Mouse (Mus musculus) erythroid progenitor cell, adult 5-6 weeks (primary cell): ENCODE measurements around the gene Gm45521. TPM values are rescaled to one million over a fixed set of nuclear protein-coding genes. Genes with fewer than 3 reads are reported as not detected.

ENCODE experiments used
- ATAC-seq: replicated peaks from 2 replicates; pipeline ENCODE4 v1.8.0; 2016; ENCODE audit warnings: moderate number of reproducible peaks, mild to moderate bottlenecking, moderate TSS enrichment, inconsistent platforms; ENCODE audit not compliant: poor library complexity, low FRiP score, severe bottlenecking
- total RNA-seq, 2 experiments: library from RNA; stranded (forward) in 1 of 2; stranded (reverse) in 1 of 2; fragments of 150-400 nt in 1 of 2; fragments of 186-747, 209-891 nt in 1 of 2; gene quantifications; 2 replicates each; pipeline versions ENCODE4 v1.2.3 to v1.2.4; 2015 to 2017; ENCODE audit warnings: low replicate concordance in 2 of 2

Gm45521 gene
- total RNA-seq, 2 experiments from 2014 or later = not detected

GRCm38 (mm10) chr14:7945261-7945660, 11.8 kb upstream of the Gm45521 start:
- no peak for ATAC-seq

- no peak for ATAC-seq
Observed at GRCm38 (mm10) chr14:7951234-7951633, 5.9 kb upstream of the Gm45521 start.

GRCm38 (mm10) chr14:7952610-7953254, 4.4 kb upstream of the Gm45521 start:
- ATAC-seq = no peak

- no peak for ATAC-seq
Observed at GRCm38 (mm10) chr14:7954071-7954471, 3.0 kb upstream of the Gm45521 start.

GRCm38 (mm10) chr14:7956427-7956826, 661 bp upstream of the Gm45521 start:
- ATAC-seq = no peak

GRCm38 (mm10) chr14:7960616-7961015, 3.5 kb downstream of the Gm45521 start:
- ATAC-seq = no peak

- no peak for ATAC-seq
Observed at GRCm38 (mm10) chr14:7961714-7962113, 4.6 kb downstream of the Gm45521 start.

GRCm38 (mm10) chr14:7962626-7963025, 5.5 kb downstream of the Gm45521 start:
- no peak for ATAC-seq

- no peak for ATAC-seq
Observed at GRCm38 (mm10) chr14:7963160-7963559, 6.1 kb downstream of the Gm45521 start.

- ATAC-seq = no peak
Observed at GRCm38 (mm10) chr14:7964219-7964889, 7.3 kb downstream of the Gm45521 start.

GRCm38 (mm10) chr14:7971889-7972493, 14.9 kb downstream of the Gm45521 start:
- no peak for ATAC-seq

- no peak for ATAC-seq
Observed at GRCm38 (mm10) chr14:7974643-7975042, 17.6 kb downstream of the Gm45521 start.

- ATAC-seq = no peak
Observed at GRCm38 (mm10) chr14:7975177-7975576, 18.1 kb downstream of the Gm45521 start.

- ATAC-seq = no peak
Observed at GRCm38 (mm10) chr14:7977471-7977870, 20.4 kb downstream of the Gm45521 start.

- no peak for ATAC-seq
Observed at GRCm38 (mm10) chr14:7978183-7978582, 21.1 kb downstream of the Gm45521 start.

GRCm38 (mm10) chr14:7981226-7981625, 24.1 kb downstream of the Gm45521 start:
- ATAC-seq = no peak

- no peak for ATAC-seq
Observed at GRCm38 (mm10) chr14:7986913-7987312, 29.8 kb downstream of the Gm45521 start.

- ATAC-seq = no peak
Observed at GRCm38 (mm10) chr14:7989371-7989770, 32.3 kb downstream of the Gm45521 start.

GRCm38 (mm10) chr14:7989961-7990360, 32.9 kb downstream of the Gm45521 start:
- no peak for ATAC-seq

GRCm38 (mm10) chr14:7991108-7991776, 34.2 kb downstream of the Gm45521 start:
- no peak for ATAC-seq

- ATAC-seq = no peak
Observed at GRCm38 (mm10) chr14:7992158-7992557, 35.1 kb downstream of the Gm45521 start.
